Mouse (Mus musculus): Measurements from ENCODE around the gene Tmem175.

DNA sequence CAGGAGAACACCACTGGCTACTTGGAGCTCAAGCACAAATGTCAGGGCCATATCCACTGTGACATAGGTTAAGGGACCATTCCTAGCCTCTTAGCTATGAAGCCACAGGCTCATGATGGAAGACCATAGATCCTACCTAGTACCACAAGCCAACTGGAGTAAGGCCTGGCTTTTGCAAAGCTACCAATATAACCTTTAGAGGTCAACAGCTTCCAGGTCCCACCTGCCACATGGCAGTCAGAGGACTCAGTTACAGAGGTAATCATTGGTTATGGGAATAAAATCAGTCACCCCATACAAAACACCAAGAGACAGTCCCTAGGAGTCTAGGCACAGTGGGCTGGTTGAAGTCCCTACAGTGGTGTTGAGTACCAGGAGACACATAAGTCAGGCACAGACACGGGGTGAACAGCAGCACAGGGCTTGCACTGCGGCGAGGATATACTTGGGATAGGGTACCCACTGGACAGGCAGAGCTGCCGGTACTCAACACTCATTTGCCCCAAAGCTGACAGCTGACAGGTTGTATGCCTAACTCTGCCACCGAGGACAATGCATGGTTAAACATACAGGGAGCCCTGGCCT is 21.7 kb downstream of the Tmem175 start:
- TF ChIP-seq POLR2A (IDR thresholded peaks at IDR 0.05; ENCODE audit: low read depth, low read length): no peak
- TF ChIP-seq NRF1 (IDR thresholded peaks at IDR 0.05; ENCODE audit: low read depth, low read length): no peak
- TF ChIP-seq EP300 (IDR thresholded peaks at IDR 0.05; ENCODE audit: low read length): no peak
- no peak for TF ChIP-seq CTCF (conservative IDR thresholded peaks at IDR 0.05 in 1 of 2, IDR thresholded peaks at IDR 0.05 in 1 of 2; ENCODE audit: low read depth in 2 of 2, low read length in 2 of 2)

Measured in CH12.LX (cell line).